In the genomic region with DNA sequence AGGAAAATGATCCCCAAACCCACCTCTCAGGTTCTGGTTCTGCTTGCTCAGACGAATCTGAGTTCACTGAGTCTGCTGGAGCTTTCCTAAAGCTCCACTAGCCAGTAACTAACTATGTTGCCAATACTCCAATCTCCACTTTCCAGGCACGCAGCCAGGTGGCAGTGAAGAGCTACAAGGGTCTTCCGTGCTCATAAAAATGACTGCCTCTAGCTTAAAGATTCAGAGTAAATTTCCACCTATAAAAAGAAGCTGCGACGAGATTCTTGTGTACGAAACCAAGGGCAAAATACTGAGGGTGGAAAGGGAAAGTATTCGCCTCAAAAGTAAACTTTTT, we compare ENCODE assay signal across 8 mouse cellular contexts. TPM values are rescaled to one million over a fixed set of nuclear protein-coding genes. Genes with fewer than 3 reads are reported as not detected.
DNase-seq lines count a peak whose midpoint lies in the region; ATAC-seq and TF ChIP-seq lines count a peak whose summit lies in the region.

No protein-coding gene starts in this region.

- peaks cover 18% of the 10 kb centered on the region for H3K4me1 ChIP-seq in embryonic facial prominence, embryonic 15.5 days
- H3K4me1 ChIP-seq in hindbrain, embryonic 10.5 days (replicated peaks), result peaks cover 14% of the 10 kb centered on the region
- peaks cover 6% of the 10 kb centered on the region for H3K4me1 ChIP-seq in lung, embryonic 16.5 days (replicated peaks; ENCODE audit: control insufficient read depth, insufficient read depth, low read length)
- H3K4me1 ChIP-seq in neural tube, embryonic 15.5 days, result peaks cover 19% of the 10 kb centered on the region

- POLR2A ChIA-PET in Patski (lab: Charles Lee), result no interaction called here

- peak overlapping the region; percentile 75; the same call in 1 of the 2 replicates for H3K27ac ChIP-seq in embryonic facial prominence, embryonic 15.5 days (replicated peaks)
- peak overlapping the region; percentile 75 for H3K27ac ChIP-seq in hindbrain, embryonic 10.5 days
- peak overlapping the region; percentile 68; the same call in 1 of the 2 replicates for H3K27ac ChIP-seq in layer of hippocampus, adult 2 months
- H3K27ac ChIP-seq in lung, embryonic 16.5 days (ENCODE audit: low read length), result no peak overlapping the region; the same call in 1 of the 2 replicates
- no peak overlapping the region for H3K27ac ChIP-seq in neural tube, embryonic 15.5 days (replicated peaks)

- peak; percentile 73 for DNase-seq in CD4-positive helper T cell, adult 2 months (ENCODE audit: low read depth, low spot score)
- DNase-seq in Patski (ENCODE audit: low read depth, low spot score), result no peak
- DNase-seq in hindbrain, embryonic 10.5 days (ENCODE audit: low spot score), result peak; percentile 56
- peak; percentile 15 to 30 for DNase-seq in layer of hippocampus, adult 2 months (ENCODE audit: low spot score in 2 of 2)

- H3K4me3 ChIP-seq in embryonic facial prominence, embryonic 15.5 days (replicated peaks), result peak overlapping the region; percentile 49
- H3K4me3 ChIP-seq in hindbrain, embryonic 10.5 days, result peak overlapping the region; percentile 56
- H3K4me3 ChIP-seq in layer of hippocampus, adult 2 months, result peak overlapping the region; percentile 59; the same call in 1 of the 2 replicates
- peak overlapping the region; percentile 53 for H3K4me3 ChIP-seq in lung, embryonic 16.5 days (ENCODE audit: low read length)
- H3K4me3 ChIP-seq in neural tube, embryonic 15.5 days (replicated peaks), result peak overlapping the region; percentile 42

- CTCF ChIA-PET in Patski (lab: Charles Lee), result interaction anchor here (1.0 to 2.0 kb wide), 4 partner anchors 8 to 73 kb away, joined by 4 to 10 read pairs (median 5); no protein-coding TSS in a partner anchor

- in situ Hi-C loops in Patski (cut with MboI; ENCODE audit: low pct_unique_long_range_greater_than_20kb), result no loop called here

- peak overlapping the region; percentile 90 for H3K4me2 ChIP-seq in embryonic facial prominence, embryonic 15.5 days (replicated peaks)
- H3K4me2 ChIP-seq in lung, embryonic 16.5 days (ENCODE audit: low read depth, low read length), result peak overlapping the region; percentile 92
- H3K4me2 ChIP-seq in neural tube, embryonic 15.5 days, result peak overlapping the region; percentile 88

- no peak overlapping the region for H3K9ac ChIP-seq in embryonic facial prominence, embryonic 15.5 days
- peak overlapping the region; percentile 61 for H3K9ac ChIP-seq in lung, embryonic 16.5 days (ENCODE audit: low read length)
- H3K9ac ChIP-seq in neural tube, embryonic 15.5 days (replicated peaks), result no peak overlapping the region

- H3K36me3 ChIP-seq in embryonic facial prominence, embryonic 15.5 days, result no peaks in the 10 kb centered on the region
- no peaks in the 10 kb centered on the region for H3K36me3 ChIP-seq in hindbrain, embryonic 10.5 days
- H3K36me3 ChIP-seq in lung, embryonic 16.5 days (ENCODE audit: control insufficient read depth, insufficient read depth, low read length), result no peaks in the 10 kb centered on the region
- no peaks in the 10 kb centered on the region for H3K36me3 ChIP-seq in neural tube, embryonic 15.5 days

- WGBS in embryonic facial prominence, embryonic 15.5 days, result 25% methylated on average over 7 of the region's 7 CpGs
- WGBS in hindbrain, embryonic 10.5 days, result 47% methylated on average over 7 of the region's 7 CpGs
- WGBS in lung, embryonic 16.5 days, result 25% methylated on average over 7 of the region's 7 CpGs
- 30% methylated on average over 7 of the region's 7 CpGs for WGBS in neural tube, embryonic 15.5 days

- peak; percentile 72 for TF ChIP-seq CTCF in Patski (IDR thresholded peaks at IDR 0.05)
- TF ChIP-seq CTCF in layer of hippocampus, adult 2 months (conservative IDR thresholded peaks at IDR 0.05), result peak; percentile 74

- no peaks in the 10 kb centered on the region for H3K9me3 ChIP-seq in embryonic facial prominence, embryonic 15.5 days (replicated peaks)
- no peaks in the 10 kb centered on the region for H3K9me3 ChIP-seq in hindbrain, embryonic 10.5 days
- no peaks in the 10 kb centered on the region for H3K9me3 ChIP-seq in lung, embryonic 16.5 days (ENCODE audit: control insufficient read depth, low read length)
- H3K9me3 ChIP-seq in neural tube, embryonic 15.5 days (replicated peaks), result no peaks in the 10 kb centered on the region

- ATAC-seq in Patski, result peak; percentile 75
- 0 out of 2 replicates have a peak, but pooled peaks have one; percentile 7 for ATAC-seq in embryonic facial prominence, embryonic 15.5 days (ENCODE audit: insufficient number of reproducible peaks, low FRiP score, low TSS enrichment, low read depth)
- ATAC-seq in lung, embryonic 16.5 days (ENCODE audit: low read depth), result peak; percentile 70
- ATAC-seq in neural tube, embryonic 15.5 days (ENCODE audit: low FRiP score), result peak; percentile 84; the same call in 1 of the 2 replicates
- no peak for ATAC-seq in cerebellum, adult (ENCODE audit: insufficient number of reproducible peaks, low FRiP score, low TSS enrichment)

- peaks cover 4% of the 10 kb centered on the region for H3K27me3 ChIP-seq in Patski
- no peaks in the 10 kb centered on the region for H3K27me3 ChIP-seq in embryonic facial prominence, embryonic 15.5 days
- H3K27me3 ChIP-seq in hindbrain, embryonic 10.5 days (ENCODE audit: insufficient read depth, poor library complexity, severe bottlenecking), result peaks cover 36% of the 10 kb centered on the region
- no peaks in the 10 kb centered on the region for H3K27me3 ChIP-seq in lung, embryonic 16.5 days (ENCODE audit: control insufficient read depth, insufficient read depth, low read depth, low read length)
- H3K27me3 ChIP-seq in neural tube, embryonic 15.5 days (replicated peaks), result peaks cover 5% of the 10 kb centered on the region

RNA-seq across cellular contexts. Expression of a gene that starts 0.3 kb away (rescaled TPM):
- polyA plus RNA-seq in Patski (2021), result 0.26 TPM
- 9.8 and 10.4 TPM in 2 replicates for polyA plus RNA-seq in embryonic facial prominence, embryonic 15.5 days (2015; fragmentation: Nextera tagmentation; extraction: Ambion mirVana)
- polyA plus RNA-seq in hindbrain, embryonic 10.5 days (2016; fragmentation: Nextera tagmentation; extraction: Ambion mirVana), result 2.0 and 2.4 TPM in 2 replicates
- 1 to 10 TPM; 1.1 to 1.6 TPM for total RNA-seq in layer of hippocampus, adult 2 months (2021)
- polyA plus RNA-seq in lung, embryonic 16.5 days (2015; fragmentation: Nextera tagmentation; extraction: Ambion mirVana), result 2.0 and 2.4 TPM in 2 replicates
- polyA plus RNA-seq in neural tube, embryonic 15.5 days (2015; fragmentation: Nextera tagmentation; extraction: Ambion mirVana), result 1.8 and 2.2 TPM in 2 replicates

RNA-seq across cellular contexts. Expression of a gene that starts 47.8 kb away (rescaled TPM):
- polyA plus RNA-seq in Patski (2021), result 15.8 TPM
- polyA plus RNA-seq in embryonic facial prominence, embryonic 15.5 days (2015; fragmentation: Nextera tagmentation; extraction: Ambion mirVana), result 12.5 and 14.7 TPM in 2 replicates
- polyA plus RNA-seq in hindbrain, embryonic 10.5 days (2016; fragmentation: Nextera tagmentation; extraction: Ambion mirVana), result 14.0 and 14.4 TPM in 2 replicates
- 1 to 10 TPM; 6.2 to 8.1 TPM for total RNA-seq in layer of hippocampus, adult 2 months (2021)
- polyA plus RNA-seq in lung, embryonic 16.5 days (2015; fragmentation: Nextera tagmentation; extraction: Ambion mirVana), result 13.4 TPM in 2 replicates
- polyA plus RNA-seq in neural tube, embryonic 15.5 days (2015; fragmentation: Nextera tagmentation; extraction: Ambion mirVana), result 8.0 and 9.4 TPM in 2 replicates

Comparison
In these comparisons a context has a peak if more than half of its experiments do, and no peak if none do; other contexts are left out.
1. H3K27ac ChIP-seq: peak in embryonic facial prominence, embryonic 15.5 days (single experiment), hindbrain, embryonic 10.5 days (single experiment) and layer of hippocampus, adult 2 months (single experiment); none in lung, embryonic 16.5 days (single experiment) and neural tube, embryonic 15.5 days (single experiment).
2. Peak in every context shown above with its lines, with median percentiles within 50 percentile points of each other: H3K4me2 ChIP-seq and H3K4me3 ChIP-seq.